22 mouse cellular contexts compared by ENCODE assay signal in the genomic region with DNA sequence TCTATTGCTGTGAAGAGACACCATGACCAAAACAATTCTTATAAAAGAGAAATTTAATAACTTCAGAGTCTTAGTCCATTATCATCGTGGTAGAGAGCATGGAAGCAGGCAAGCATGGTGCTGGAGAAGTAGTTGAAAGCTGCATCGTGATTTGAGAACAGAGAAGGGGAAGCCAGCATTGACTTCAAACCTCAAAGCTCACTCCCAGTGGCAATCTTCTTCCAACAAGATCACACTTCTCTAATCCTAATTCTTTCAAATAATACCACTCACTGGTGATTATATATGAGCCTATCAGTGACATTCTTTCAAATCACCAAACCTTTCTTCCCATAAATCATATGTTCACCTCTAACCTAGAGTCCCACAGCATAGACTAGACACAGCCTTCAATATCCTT. TPM values are rescaled to one million over a fixed set of nuclear protein-coding genes. Genes with fewer than 3 reads are reported as not detected.
A peak's percentile ranks its signal among the peaks of the same experiment; 100 is the strongest.
DNase-seq lines count a peak whose midpoint lies in the region; ATAC-seq and TF ChIP-seq lines count a peak whose summit lies in the region.
"Had no signal": no experiment of that assay in that cellular context is flagged by ENCODE, and none has a peak within 500 bp of the region (broad histone marks: within the 10 kb centered on the region; RNA-seq: fewer than 3 reads in every experiment).

No protein-coding gene starts in this region.

- H3K9me3 ChIP-seq in liver, postnatal 0 days (ENCODE audit: low read length): no peaks in the 10 kb centered on the region
- H3K9me3 ChIP-seq: embryonic facial prominence, embryonic 13.5 days; embryonic facial prominence, embryonic 15.5 days; forebrain, embryonic 13.5 days; forebrain, embryonic 15.5 days had no signal

- no peak for DNase-seq in adrenal gland, postnatal 14 days
- no peak for DNase-seq in testis, postnatal 14 days (ENCODE audit: low spot score)
- DNase-seq in liver, postnatal 0 days: no peak
- DNase-seq: adrenal gland, adult 8-10 months; adrenal gland, postnatal 25 days; cerebellum, adult 11 months; cerebellum, adult 18-20 months; cerebellum, adult 8-10 months; cerebellum, adult 9-11 months; cerebellum, postnatal 14 days; cerebellum, postnatal 36 days; embryo, embryonic 11 days; forebrain, postnatal 0 days had no signal

- peaks cover 2% of the 10 kb centered on the region; the same call in 1 of the 2 replicates for H3K4me1 ChIP-seq in liver, postnatal 0 days (ENCODE audit: insufficient read depth)
- H3K4me1 ChIP-seq: embryonic facial prominence, embryonic 13.5 days; embryonic facial prominence, embryonic 15.5 days; forebrain, embryonic 13.5 days; forebrain, embryonic 15.5 days had no signal

- H3K4me3 ChIP-seq in liver, postnatal 0 days (ENCODE audit: low read depth, low read length): no peak overlapping the region
- H3K4me3 ChIP-seq: embryonic facial prominence, embryonic 13.5 days; embryonic facial prominence, embryonic 15.5 days; erythroblast, embryonic 14.5 days; forebrain, embryonic 13.5 days; forebrain, embryonic 15.5 days had no signal

- 40% methylated on average over 2 of the region's 2 CpGs for WGBS in liver, postnatal 0 days (ENCODE audit: insufficient replicate concordance)

- 0 out of 2 replicates have a peak, but pooled peaks have one; percentile 39 for ATAC-seq in common myeloid progenitor, adult 5-6 weeks (replicated peaks; ENCODE audit: low read depth, poor library complexity, severe bottlenecking)
- peak; percentile 72 for ATAC-seq in megakaryocyte, adult 5-6 weeks (ENCODE audit: poor library complexity, severe bottlenecking)
- no peak for ATAC-seq in liver, postnatal 0 days
- ATAC-seq: activated CD4-positive, CD25-positive, alpha-beta regulatory T cell, adult 4 months; forebrain, embryonic 13.5 days; forebrain, embryonic 15.5 days; forebrain, postnatal 0 days; Patski had no signal

- TF ChIP-seq EP300 in liver, postnatal 0 days (IDR thresholded peaks at IDR 0.05; ENCODE audit: low read depth): no peak

- no peak overlapping the region for H3K9ac ChIP-seq in liver, postnatal 0 days (replicated peaks)
- H3K9ac ChIP-seq: embryonic facial prominence, embryonic 13.5 days; embryonic facial prominence, embryonic 15.5 days; forebrain, embryonic 13.5 days; forebrain, embryonic 15.5 days; forebrain, postnatal 0 days had no signal

- H3K27me3 ChIP-seq in liver, postnatal 0 days (ENCODE audit: insufficient read depth, low read length): no peaks in the 10 kb centered on the region
- H3K27me3 ChIP-seq: embryonic facial prominence, embryonic 13.5 days; embryonic facial prominence, embryonic 15.5 days; forebrain, embryonic 13.5 days; forebrain, embryonic 15.5 days had no signal

- H3K27ac ChIP-seq in liver, postnatal 0 days (ENCODE audit: low read depth): no peak overlapping the region
- H3K27ac ChIP-seq: embryonic facial prominence, embryonic 13.5 days; embryonic facial prominence, embryonic 15.5 days; forebrain, embryonic 13.5 days; forebrain, embryonic 15.5 days had no signal

- H3K36me3 ChIP-seq in liver, postnatal 0 days (replicated peaks; ENCODE audit: insufficient read depth, low read length): no peaks in the 10 kb centered on the region
- H3K36me3 ChIP-seq: embryonic facial prominence, embryonic 13.5 days; embryonic facial prominence, embryonic 15.5 days; forebrain, embryonic 15.5 days had no signal

- H3K4me2 ChIP-seq in liver, postnatal 0 days (ENCODE audit: low read depth, low read length): no peak overlapping the region
- H3K4me2 ChIP-seq: embryonic facial prominence, embryonic 13.5 days; embryonic facial prominence, embryonic 15.5 days; forebrain, embryonic 13.5 days; forebrain, embryonic 15.5 days had no signal

- no peak for TF ChIP-seq CTCF in liver, postnatal 0 days (IDR thresholded peaks at IDR 0.05; ENCODE audit: low read depth)

RNA-seq across cellular contexts. Expression of gene Fam45a, which starts 6.5 kb away (rescaled TPM):
- total RNA-seq in common myeloid progenitor, adult 5-6 weeks (2017): 19.9 and 27.8 TPM in 2 replicates
- total RNA-seq in megakaryocyte, adult 5-6 weeks (2015): 47.7 and 49.6 TPM in 2 replicates
- 28.8 and 31.3 TPM in 2 replicates for total RNA-seq in megakaryocyte, adult 5-6 weeks (2017)
- total RNA-seq in adrenal gland, postnatal 14 days (2021): 26.3 and 31.9 TPM in 2 replicates
- 17.3 and 18.9 TPM in 2 replicates for polyA plus RNA-seq in liver, postnatal 0 days (2015; fragmentation: Nextera tagmentation; extraction: Ambion mirVana)

RNA-seq across cellular contexts. Expression of gene Eif3a, which starts 14.4 kb away (rescaled TPM):
- total RNA-seq in common myeloid progenitor, adult 5-6 weeks (2017): 459 and 477 TPM in 2 replicates
- total RNA-seq in megakaryocyte, adult 5-6 weeks (2015): 152 and 154 TPM in 2 replicates
- total RNA-seq in megakaryocyte, adult 5-6 weeks (2017): 194 and 226 TPM in 2 replicates
- total RNA-seq in adrenal gland, postnatal 14 days (2021): 166 and 178 TPM in 2 replicates
- 48.7 and 54.8 TPM in 2 replicates for polyA plus RNA-seq in liver, postnatal 0 days (2015; fragmentation: Nextera tagmentation; extraction: Ambion mirVana)

RNA-seq across cellular contexts. Expression of gene Nanos1, which starts 49.1 kb away (rescaled TPM):
- 1.4 and 1.5 TPM in 2 replicates for total RNA-seq in common myeloid progenitor, adult 5-6 weeks (2017)
- 1.8 and 2.6 TPM in 2 replicates for total RNA-seq in megakaryocyte, adult 5-6 weeks (2015)
- 1.6 and 2.1 TPM in 2 replicates for total RNA-seq in megakaryocyte, adult 5-6 weeks (2017)
- 1.5 and 1.9 TPM in 2 replicates for total RNA-seq in adrenal gland, postnatal 14 days (2021)
- polyA plus RNA-seq in liver, postnatal 0 days (2015; fragmentation: Nextera tagmentation; extraction: Ambion mirVana): 0.41 and 0.46 TPM in 2 replicates

RNA-seq across cellular contexts. Expression of gene Sfxn4, which starts 56.4 kb away (rescaled TPM):
- 3.5 and 4.4 TPM in 2 replicates for total RNA-seq in common myeloid progenitor, adult 5-6 weeks (2017)
- total RNA-seq in megakaryocyte, adult 5-6 weeks (2015): 0.80 and 1.3 TPM in 2 replicates
- 0.37 and 0.69 TPM in 2 replicates for total RNA-seq in megakaryocyte, adult 5-6 weeks (2017)
- total RNA-seq in adrenal gland, postnatal 14 days (2021): 4.3 and 5.6 TPM in 2 replicates
- polyA plus RNA-seq in liver, postnatal 0 days (2015; fragmentation: Nextera tagmentation; extraction: Ambion mirVana): 0.47 and 0.79 TPM in 2 replicates
